Mouse (Mus musculus) adrenal gland (tissue): ENCODE results near the gene Gm4187.
"Not testable (repeated sequence)": the region's sequence is repeated elsewhere in the genome, so short reads cannot be mapped to it uniquely, and the experiment has no call there.

Experiments
- intact Hi-C: fragments of 180-260 bp; cut with DNase I; formaldehyde crosslinking; loops from one replicate; pipeline ENCODE4 v1.15.1; 2025
- long read RNA-seq, 2 experiments: library from polyadenylated mRNA; unstranded; transcript quantifications; one replicate each; pipeline ENCODE4 v2.0.0; 2020; ENCODE audit warnings: borderline replicate concordance in 1 of 2; ENCODE audit not compliant: insufficient replicate concordance in 1 of 2

Gene Gm4187
- long read RNA-seq, experiment 1 = 0 reads
- long read RNA-seq, experiment 2 = 0 reads

DNA sequence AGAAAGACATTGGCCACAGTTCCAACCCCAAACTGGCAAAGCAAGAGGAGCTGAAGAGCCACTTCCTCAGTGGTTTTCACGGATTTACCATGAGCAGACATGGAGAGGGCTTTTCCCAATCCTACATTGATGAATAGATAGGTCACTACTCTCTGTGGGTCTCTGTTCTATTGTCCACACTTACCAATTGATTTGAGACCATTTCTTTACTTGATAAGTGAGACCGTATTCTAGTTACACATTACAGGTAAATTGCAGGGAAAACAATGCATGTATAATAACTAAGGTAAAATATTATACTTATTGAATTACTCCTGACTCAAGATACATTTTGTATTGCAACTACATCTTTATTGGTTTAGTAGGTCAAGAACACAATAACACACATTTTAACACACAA lies at the start of gene Gm4187:
Gene Gm4187 (minus strand): TSS at position 101 of the 400 bp plus-strand sequence.
- intact Hi-C loops = not testable (repeated sequence)

DNA sequence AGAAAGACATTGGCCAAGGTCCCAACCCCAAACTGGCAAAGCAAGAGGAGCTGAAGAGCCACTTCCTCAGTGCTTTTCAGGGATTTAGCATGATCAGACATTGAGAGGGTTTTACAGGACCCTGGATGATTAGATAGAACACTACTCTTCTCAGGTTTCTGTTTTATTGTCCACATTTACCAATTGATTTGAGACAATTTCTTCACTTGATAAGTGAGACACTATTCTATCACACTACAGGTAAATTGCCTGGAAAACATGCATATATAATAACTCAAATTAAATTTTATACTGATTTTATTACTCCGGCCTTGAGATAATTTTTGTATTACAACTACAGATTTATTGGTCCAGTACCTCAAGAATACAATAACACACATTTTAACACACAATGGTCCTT lies 41.4 kb upstream of the Gm4187 start, which contains the start of gene Gm8660:
Gene Gm8660 (minus strand): TSS at position 101 of the 400 bp plus-strand sequence.
- intact Hi-C loops = not testable (repeated sequence)
